Mouse (Mus musculus) lung, adult 2 months (tissue): ENCODE measurements at regions not wholly inside any gene's neighbourhood (a gene's known extent, or its start where the extent isn't known, plus 50 kb on each side); places are given as distances from the start of the nearest gene placed in this dataset.

Experiments used
- CTCF ChIP-seq: fragments of 200-500 bp; IDR thresholded peaks from 2 replicates; pipeline ENCODE4 v1.5.1; 2011; ENCODE audit warnings: mild to moderate bottlenecking, low read length, control low read depth; ENCODE audit not compliant: insufficient read depth
- POLR2A ChIP-seq: fragments of 200-500 bp; IDR thresholded peaks from 2 replicates; pipeline ENCODE4 v1.6.1; 2011; ENCODE audit warnings: low read depth, mild to moderate bottlenecking, control low read depth, low read length, borderline replicate concordance; ENCODE audit errors: extremely low read depth

DNA sequence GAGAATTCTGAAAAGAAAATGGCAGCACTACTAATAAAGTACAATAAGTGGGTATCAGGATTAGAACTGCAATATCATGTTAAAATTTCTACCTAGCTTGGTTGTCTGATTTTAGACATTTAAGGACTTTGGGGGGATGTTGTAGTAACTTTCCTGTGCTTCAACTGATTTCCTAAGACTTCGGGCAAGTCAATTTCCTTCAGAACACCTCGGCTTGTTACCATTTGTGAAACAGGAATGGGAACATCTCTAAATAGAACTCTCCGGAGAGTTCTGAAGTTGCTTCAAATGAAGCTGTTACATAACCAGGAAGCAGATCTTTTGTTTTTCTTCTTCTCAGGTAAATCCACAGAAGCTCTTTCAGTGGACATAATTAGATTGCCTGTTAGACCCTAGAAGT is 237.0 kb upstream of the Cited2 start:
- TF ChIP-seq CTCF (no peak), POLR2A (no peak)
